In genomic region chr7:100924674-100925445, GRCm38 (mm10) we compare ENCODE assay signal across 8 mouse cellular contexts. TPM values are rescaled to one million over a fixed set of nuclear protein-coding genes. Genes with fewer than 3 reads are reported as not detected.
A peak's percentile ranks its signal among the peaks of the same experiment; 100 is the strongest.
DNase-seq lines count a peak whose midpoint lies in the region; ATAC-seq and TF ChIP-seq lines count a peak whose summit lies in the region.

No protein-coding gene starts in this region.

- H3K4me3 ChIP-seq in liver, adult 2 months (ENCODE audit: insufficient read depth, low read depth, low read length) = 0 out of 2 replicates have a peak overlapping the region, but pooled peaks have one; percentile 8
- H3K4me3 ChIP-seq in cortical plate, adult 2 months (ENCODE audit: insufficient read depth, low read length) = no peak overlapping the region
- H3K4me3 ChIP-seq in midbrain, embryonic 15.5 days = no peak overlapping the region

- TF ChIP-seq POLR2A in liver, adult 2 months (IDR thresholded peaks at IDR 0.05; ENCODE audit: extremely low read depth, insufficient read depth, low read length) = no peak
- TF ChIP-seq POLR2A in cortical plate, adult 2 months (IDR thresholded peaks at IDR 0.05; ENCODE audit: extremely low read depth, insufficient read depth, low read length) = no peak

- H3K27me3 ChIP-seq in liver, adult 2 months (ENCODE audit: control insufficient read depth, insufficient read depth, low read length) = peaks cover 2% of the 10 kb centered on the region; the same call in 1 of the 2 replicates
- peaks cover 19% of the 10 kb centered on the region for H3K27me3 ChIP-seq in midbrain, embryonic 15.5 days (replicated peaks)

- no peaks in the 10 kb centered on the region for H3K9me3 ChIP-seq in midbrain, embryonic 15.5 days

- H3K4me2 ChIP-seq in midbrain, embryonic 15.5 days = peak overlapping the region; percentile 10; the same call in 1 of the 2 replicates

- TF ChIP-seq CTCF in liver, adult 2 months (IDR thresholded peaks at IDR 0.05; ENCODE audit: low read depth, low read length) = no peak
- TF ChIP-seq CTCF in cortical plate, adult 2 months (IDR thresholded peaks at IDR 0.05; ENCODE audit: extremely low read depth, insufficient read depth, low read length) = no peak

- intact Hi-C loops in heart, postnatal 10 days (cut with DNase I) = no loop called here

- no peaks in the 10 kb centered on the region for H3K36me3 ChIP-seq in liver, adult 2 months (ENCODE audit: control insufficient read depth, insufficient read depth, low read length)
- H3K36me3 ChIP-seq in midbrain, embryonic 15.5 days (replicated peaks) = no peaks in the 10 kb centered on the region

- no peaks in the 10 kb centered on the region for H3K4me1 ChIP-seq in liver, adult 2 months (ENCODE audit: control insufficient read depth, insufficient read depth, low read length)
- peaks cover 12% of the 10 kb centered on the region for H3K4me1 ChIP-seq in cortical plate, adult 2 months (ENCODE audit: control insufficient read depth, insufficient read depth, low read length)
- H3K4me1 ChIP-seq in midbrain, embryonic 15.5 days = peaks cover 36% of the 10 kb centered on the region

- DNase-seq in liver, adult 2 months (ENCODE audit: extremely low read depth, low read depth, low spot score) = no peak
- no peak for DNase-seq in liver
- DNase-seq in heart, postnatal 10 days = peak; percentile 53 to 58
- DNase-seq in thymus, adult 18-20 months = no peak
- no peak for DNase-seq in left cerebral cortex, adult 8-10 months (ENCODE audit: low spot score in 2 of 2)

- H3K27ac ChIP-seq in liver, adult 2 months (replicated peaks; ENCODE audit: insufficient read depth, low read depth, low read length) = 0 out of 2 replicates have a peak overlapping the region, but pooled peaks have one; percentile 11
- H3K27ac ChIP-seq in cortical plate, adult 2 months (ENCODE audit: insufficient read depth, low read length) = peak overlapping the region; percentile 47; the same call in 1 of the 2 replicates
- no peak overlapping the region for H3K27ac ChIP-seq in midbrain, embryonic 15.5 days

- H3K9ac ChIP-seq in liver, adult 2 months (ENCODE audit: low read depth, low read length) = no peak overlapping the region
- no peak overlapping the region for H3K9ac ChIP-seq in midbrain, embryonic 15.5 days

- H3K79me2 ChIP-seq in liver, adult 2 months (ENCODE audit: control insufficient read depth, insufficient read depth, low read length) = no peaks in the 10 kb centered on the region

- WGBS in liver, adult 2 months = 77% methylated on average over 10 of the region's 10 CpGs
- WGBS in midbrain, embryonic 15.5 days = 27% methylated on average over 10 of the region's 10 CpGs

- ATAC-seq in midbrain, embryonic 15.5 days (replicated peaks) = no peak
- ATAC-seq in cerebellum, adult (ENCODE audit: insufficient number of reproducible peaks, low FRiP score, low TSS enrichment) = no peak

RNA-seq across cellular contexts. Expression of gene Arhgef17, which starts 7.0 kb away (rescaled TPM):
- 1.2 and 2.1 TPM in 2 replicates for total RNA-seq in liver, adult 2 months (2014; rRNA removed)
- 1.4 and 1.8 TPM in 2 replicates for polyA plus RNA-seq in liver, adult 2 months (2012; rRNA removed)
- polyA plus RNA-seq in cortical plate, adult 2 months (2012; rRNA removed) = 89.2 and 91.3 TPM in 2 replicates
- 10 to 100 TPM; 32.9 to 41.2 TPM for total RNA-seq in heart, postnatal 10 days (2021)
- 13.9 and 14.4 TPM in 2 replicates for polyA plus RNA-seq in midbrain, embryonic 15.5 days (2015; fragmentation: Nextera tagmentation; extraction: Ambion mirVana)
- total RNA-seq in left cerebral cortex, adult 8-10 months (2022) = 100 to 1,000 TPM; 138 to 145 (median 141) TPM

RNA-seq across cellular contexts. Expression of gene P2ry6, which starts 49.6 kb away (rescaled TPM):
- 0.92 and 1.5 TPM in 2 replicates for total RNA-seq in liver, adult 2 months (2014; rRNA removed)
- 1.6 and 4.3 TPM in 2 replicates for polyA plus RNA-seq in liver, adult 2 months (2012; rRNA removed)
- 4.3 and 4.9 TPM in 2 replicates for polyA plus RNA-seq in cortical plate, adult 2 months (2012; rRNA removed)
- total RNA-seq in heart, postnatal 10 days (2021) = 1 to 10 TPM; 3.7 to 3.9 TPM
- polyA plus RNA-seq in midbrain, embryonic 15.5 days (2015; fragmentation: Nextera tagmentation; extraction: Ambion mirVana) = 3.2 and 3.6 TPM in 2 replicates
- total RNA-seq in left cerebral cortex, adult 8-10 months (2022) = 1 to 10 TPM; 2.0 to 7.4 (median 4.9) TPM

Comparison
In these comparisons a context has a peak if more than half of its experiments do, and no peak if none do; other contexts are left out.
1. DNase-seq: peak in heart, postnatal 10 days (2 of 2); none in liver, adult 2 months (single experiment), liver (single experiment), thymus, adult 18-20 months (0 of 2) and left cerebral cortex, adult 8-10 months (0 of 2).
2. RNA of gene Arhgef17, which starts 7.0 kb away (total RNA-seq): 138 to 145 TPM in left cerebral cortex, adult 8-10 months and 32.9 to 41.2 TPM in heart, postnatal 10 days; 1.2 to 2.1 TPM in liver, adult 2 months; every median in the first group is over 10 times any median in the second.